Mouse (Mus musculus): Measurements from ENCODE around the gene Mrpl21.

Gene Mrpl21

DNA sequence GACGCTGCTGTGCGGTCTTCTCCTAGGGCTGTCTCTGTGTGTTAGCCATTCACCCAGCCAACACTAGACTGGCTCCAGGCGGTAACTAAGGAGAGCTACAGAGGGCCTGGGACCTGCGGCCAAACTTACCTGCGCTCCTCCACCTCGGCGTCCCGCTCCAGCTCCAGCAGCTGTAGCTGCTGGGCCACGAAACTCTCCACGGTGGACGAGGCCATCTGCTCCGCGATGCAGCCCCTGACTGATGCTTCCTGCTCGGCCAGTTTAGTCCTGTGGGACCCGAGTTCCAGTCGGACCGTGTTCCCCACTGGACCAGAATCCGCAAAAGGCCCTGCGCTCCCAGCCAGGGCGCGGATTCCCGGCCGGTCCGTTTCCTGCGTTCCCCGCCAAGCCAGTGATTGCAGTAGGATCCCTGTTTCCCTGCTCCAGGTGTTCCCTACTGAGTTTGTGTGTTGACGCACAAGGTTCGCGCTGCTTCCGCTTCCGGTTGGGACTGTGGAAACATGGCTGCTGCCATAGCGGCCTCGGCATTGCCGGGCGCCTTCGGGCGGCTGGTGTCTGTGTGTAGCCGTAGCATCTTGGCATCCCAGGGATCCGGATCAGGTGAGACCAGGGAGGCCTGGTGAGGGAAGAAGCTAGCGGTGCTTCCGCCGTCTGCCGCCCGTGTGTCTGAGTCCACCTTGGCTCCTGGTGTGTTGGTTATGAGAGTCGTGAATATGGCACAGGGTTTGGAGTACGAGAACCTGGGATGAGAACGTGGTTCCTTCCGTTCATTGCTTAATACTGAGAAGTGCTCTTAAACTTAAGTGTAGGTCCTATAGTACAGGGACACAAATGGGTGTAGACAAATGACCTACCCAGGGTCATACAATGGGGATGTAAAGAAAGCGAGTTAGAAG lies at the start of gene Mrpl21, which contains the start of gene Ighmbp2:
Gene Mrpl21 (plus strand): TSS at position 330 of the 896 bp plus-strand sequence.
Gene Ighmbp2 (minus strand): TSS at position 446 of the 896 bp plus-strand sequence.
- peak; percentile 83 for DNase-seq (ENCODE audit: low spot score)

DNA sequence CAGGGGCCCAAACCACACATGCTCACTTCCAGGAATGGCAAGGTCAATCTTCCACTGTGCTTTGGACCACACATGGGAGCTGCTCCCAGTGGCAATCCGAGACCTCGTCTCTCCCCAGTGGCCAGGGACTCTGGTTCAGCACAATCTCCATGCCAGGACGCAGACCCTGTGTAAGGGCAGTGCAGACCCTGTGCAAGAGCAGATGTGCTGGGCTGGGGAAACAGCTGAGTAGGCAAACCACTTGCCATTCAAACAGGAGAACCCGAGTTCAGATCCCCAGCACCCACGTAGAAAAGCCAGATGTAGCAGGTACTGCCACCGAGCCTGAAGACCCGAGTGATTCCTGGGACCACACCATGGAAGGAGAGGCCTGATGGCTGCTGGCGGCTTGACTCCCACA lies 22.7 kb upstream of the Mrpl21 start:
- no peak for DNase-seq (ENCODE audit: low spot score)

DNA sequence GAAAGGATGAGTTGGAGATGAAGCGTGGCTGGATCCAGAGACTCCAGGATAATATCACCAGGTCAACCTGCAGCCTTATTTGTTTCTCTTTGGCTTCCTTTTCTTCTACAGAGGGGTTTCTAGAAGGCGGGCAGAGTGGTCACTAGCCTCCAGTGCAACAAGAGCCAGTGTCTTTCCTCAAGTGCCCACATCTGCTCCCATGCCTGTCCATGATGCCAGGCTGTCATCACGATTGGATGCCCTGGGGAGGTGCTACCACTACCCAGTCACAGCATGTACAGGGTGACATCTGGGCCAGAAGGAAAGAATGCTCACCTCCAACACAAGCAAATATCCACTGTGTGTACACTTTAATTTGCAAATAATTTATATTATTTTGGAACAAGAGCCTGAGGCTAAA lies 22.1 kb upstream of the Mrpl21 start:
- DNase-seq (ENCODE audit: low spot score), result no peak

DNA sequence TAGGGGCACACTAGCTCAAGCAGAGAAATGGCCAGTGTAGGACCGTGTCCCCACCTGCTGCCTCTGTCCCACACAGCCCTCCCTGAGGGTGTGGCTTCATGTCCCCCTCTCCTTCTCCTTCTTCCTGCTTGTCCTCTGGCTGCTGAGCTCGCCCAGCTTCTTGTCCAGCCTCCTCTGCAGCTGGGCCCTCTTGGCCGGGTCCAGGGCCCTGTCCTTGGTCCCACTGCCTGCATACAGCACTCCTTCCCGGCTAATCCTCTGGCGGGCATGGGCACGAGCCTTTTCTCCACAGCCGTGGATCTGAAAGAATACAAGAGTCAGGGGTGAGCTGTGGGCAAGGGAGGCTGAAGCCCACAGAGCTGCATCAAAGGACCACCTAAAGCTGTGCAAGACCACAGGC lies 21.4 kb upstream of the Mrpl21 start:
- no peak for DNase-seq (ENCODE audit: low spot score)

DNA sequence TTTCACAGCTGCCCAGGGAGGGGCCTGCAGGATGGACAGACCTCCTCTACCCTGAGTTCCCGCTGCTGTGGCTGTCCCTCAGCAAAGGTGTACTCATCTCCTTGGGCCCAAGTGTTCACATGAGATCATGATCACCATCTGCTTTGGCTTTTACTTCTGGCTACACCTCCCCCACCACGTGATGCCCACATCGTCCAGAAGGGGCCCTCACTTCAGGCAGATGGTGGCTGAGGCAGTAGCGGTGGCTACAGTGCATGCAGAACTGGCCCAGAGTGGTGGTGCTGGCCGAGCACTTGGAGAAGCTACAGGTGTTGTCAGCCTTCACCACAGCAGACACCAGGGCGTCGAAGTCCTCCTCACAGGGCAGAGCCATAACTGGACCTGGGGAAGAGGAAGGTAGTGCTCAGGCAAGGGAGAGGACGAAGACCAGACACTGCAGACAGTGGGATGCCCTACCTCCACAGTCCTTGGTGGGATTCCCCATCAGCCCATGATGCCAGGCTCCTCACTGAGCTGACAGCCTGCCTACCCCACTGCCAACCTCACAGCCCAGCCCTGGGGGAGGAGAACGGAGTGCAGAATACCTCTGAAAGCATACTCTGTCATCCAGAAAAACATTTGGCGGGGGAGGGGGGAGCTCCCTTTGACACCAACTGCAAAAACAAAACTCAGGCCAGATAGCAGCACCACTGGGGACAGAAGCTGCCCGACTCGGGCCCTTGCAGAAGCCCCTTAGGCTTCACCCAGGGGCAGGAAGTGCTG lies 20.8 kb upstream of the Mrpl21 start:
- DNase-seq (ENCODE audit: low spot score), result no peak

DNA sequence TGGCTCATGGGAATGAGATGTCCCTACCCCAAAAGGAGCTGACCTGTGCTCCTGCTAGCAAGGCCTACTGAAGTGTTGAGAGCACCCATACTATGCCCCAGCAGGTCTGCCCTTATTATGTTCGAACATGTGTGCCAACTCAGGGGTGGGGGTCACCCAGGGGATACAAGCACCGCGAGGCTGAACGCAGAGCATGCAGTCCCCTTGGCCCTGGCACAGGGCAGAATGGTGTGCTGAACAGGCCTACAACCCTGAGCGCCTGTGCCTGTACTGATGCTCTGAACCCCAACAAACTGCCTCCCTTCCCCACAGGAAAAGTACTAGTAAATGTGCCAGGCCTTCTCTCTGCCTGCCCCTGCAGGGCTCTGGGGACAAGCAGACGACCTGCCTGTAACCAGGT lies 18.4 kb upstream of the Mrpl21 start:
- no peak for DNase-seq (ENCODE audit: low spot score)

DNA sequence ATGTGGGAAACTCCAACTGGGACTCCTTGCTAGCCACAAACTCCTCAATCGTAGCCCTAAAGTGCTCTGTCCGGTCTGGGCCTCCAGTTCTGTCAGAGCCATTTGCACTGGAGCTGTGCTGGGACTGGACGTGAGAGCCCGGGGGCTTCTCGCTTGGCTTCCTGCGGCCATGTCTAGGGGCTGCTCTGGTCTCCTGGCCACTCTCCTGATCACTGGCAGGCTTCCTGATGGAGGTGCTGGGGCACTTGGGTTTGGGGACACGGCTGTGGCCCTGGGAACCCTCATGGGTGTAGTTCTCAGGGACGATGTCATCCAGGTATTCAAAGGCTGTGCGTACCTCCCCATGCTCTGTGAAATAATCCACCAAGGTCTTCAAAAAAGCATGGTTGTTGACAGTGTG lies 17.5 kb upstream of the Mrpl21 start:
- no peak for DNase-seq (ENCODE audit: low spot score)

DNA sequence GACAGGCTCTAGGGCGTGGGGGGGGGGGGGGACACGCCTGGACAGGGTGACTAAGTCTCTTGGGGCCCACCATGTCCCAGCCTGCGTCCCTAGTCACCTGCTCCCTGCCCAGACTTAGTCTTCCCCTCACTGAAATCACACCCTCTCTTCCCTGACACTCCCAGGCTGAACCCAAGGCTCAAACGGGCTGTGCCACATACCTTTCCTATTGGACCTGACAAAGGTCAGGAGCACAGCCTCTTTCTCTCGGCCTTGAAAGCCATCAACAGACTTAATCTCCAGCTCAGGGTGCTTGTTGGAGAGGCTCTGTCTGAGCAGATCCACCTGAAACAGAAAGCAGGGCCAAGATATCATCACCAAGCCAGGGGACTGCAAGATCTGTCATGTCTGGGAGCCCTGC lies 16.6 kb upstream of the Mrpl21 start:
- no peak for DNase-seq (ENCODE audit: low spot score)

DNA sequence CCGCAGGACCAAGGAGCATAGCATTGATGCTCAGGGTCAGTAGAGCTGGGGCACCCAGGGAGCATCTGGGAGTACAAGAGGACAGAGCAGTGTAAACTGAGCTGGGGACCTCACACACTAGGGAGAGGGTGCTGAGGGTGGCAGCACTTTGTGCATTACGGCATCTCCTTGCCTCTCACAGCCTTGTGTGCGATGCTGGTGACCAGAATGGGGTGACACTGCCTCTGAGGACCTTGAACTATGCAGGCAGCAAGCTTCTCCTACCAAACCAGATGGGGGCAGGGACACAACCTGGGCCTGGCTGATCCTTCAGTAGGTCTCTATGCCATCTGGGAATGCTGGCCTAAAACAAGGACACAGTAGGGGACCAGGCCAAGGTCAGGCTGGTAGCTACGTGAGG lies 16.0 kb upstream of the Mrpl21 start:
- no peak for DNase-seq (ENCODE audit: low spot score)

DNA sequence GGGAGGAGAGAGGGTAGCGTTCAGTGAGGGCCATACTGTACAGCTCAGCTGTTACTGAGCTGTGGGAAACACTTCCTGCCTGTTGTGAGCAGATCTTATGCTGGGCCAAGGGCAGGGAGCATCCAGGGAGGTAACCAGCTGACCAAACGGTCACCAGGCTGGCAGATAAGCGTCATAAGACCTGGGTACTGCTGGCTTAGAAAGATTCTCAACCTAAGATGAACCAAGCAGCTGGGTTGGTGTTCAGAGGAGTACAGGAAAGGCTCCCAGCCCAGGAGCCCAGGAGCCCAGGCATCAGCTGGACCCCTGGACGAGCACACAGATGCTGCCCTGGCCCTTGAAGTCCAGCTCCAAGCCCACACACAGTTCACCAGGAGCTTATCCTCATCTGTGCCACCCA lies 15.4 kb upstream of the Mrpl21 start:
- DNase-seq (ENCODE audit: low spot score), result no peak

DNA sequence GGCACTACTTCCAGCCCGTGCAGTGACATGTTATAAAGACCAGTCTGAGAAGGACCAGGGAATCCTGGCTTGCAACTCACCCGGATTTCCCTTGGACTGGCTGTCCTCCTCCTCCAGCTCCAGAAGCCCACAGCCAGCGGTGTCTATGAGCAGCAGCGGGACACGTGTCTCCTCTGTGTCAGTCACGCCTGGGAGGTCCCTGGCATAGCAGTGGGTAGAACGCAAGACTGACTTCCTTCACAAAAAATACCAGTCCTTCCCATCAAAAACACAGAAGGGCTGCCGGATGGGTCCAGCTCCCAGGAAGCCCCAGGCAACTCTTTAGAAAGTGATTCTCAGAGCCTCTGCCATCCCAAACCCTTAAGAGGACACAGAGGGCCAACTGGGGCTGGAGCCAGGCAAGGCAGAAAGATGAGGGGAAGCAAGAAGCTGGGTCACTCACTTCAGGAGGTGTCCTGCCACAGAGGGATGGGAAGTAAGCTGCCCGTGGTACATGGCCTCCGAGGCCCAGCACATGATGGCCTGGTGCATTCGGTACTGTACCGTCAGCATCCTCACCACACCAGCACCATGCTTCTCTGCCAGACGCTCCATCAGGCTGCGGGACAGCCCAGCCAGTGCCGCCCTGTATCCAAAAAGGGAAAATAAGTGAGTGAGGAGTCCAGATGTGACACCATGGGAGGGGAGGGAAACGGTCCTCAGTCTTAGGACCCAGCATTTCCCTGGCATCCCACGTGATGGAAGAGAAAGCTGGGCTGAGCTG lies 14.3 kb upstream of the Mrpl21 start:
- no peak for DNase-seq (ENCODE audit: low spot score)

DNA sequence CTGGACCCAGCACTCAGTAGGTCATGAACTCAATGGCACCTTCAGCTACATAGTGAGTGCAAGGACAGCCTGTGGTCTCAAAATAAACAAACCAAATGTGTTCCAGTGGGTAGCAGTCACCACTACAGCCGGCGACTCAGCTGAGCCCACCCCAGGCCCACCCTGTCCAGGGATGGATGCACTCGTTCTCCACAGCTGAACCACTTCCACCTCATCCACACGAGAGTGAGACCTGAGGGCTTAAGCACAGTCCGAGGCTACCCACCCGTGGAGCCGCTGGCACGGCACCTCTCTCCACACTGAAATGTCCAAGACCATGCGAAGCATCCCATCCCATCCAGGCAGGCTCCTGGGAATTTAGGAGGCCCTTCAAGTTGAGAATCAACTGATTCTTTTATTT lies 13.4 kb upstream of the Mrpl21 start:
- no peak for DNase-seq (ENCODE audit: low spot score)

DNA sequence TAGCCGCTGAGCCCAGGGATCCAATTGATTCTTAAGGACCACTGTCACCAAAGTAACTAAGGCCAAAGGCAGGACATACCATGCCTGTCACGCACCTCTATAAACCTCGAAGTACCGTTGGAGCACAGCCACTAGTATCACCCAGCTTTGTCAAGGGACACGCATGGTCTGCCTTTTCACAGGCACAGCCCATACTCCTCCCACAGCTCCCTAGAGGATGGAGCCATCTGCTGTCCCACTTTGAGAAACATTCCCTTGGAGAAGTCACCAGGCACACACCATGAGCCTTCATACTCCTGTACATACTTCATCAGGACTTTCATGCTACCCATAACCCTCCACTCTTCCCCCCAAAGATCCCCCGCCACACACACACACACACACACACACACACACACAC lies 12.9 kb upstream of the Mrpl21 start:
- DNase-seq (ENCODE audit: low spot score), result no peak

DNA sequence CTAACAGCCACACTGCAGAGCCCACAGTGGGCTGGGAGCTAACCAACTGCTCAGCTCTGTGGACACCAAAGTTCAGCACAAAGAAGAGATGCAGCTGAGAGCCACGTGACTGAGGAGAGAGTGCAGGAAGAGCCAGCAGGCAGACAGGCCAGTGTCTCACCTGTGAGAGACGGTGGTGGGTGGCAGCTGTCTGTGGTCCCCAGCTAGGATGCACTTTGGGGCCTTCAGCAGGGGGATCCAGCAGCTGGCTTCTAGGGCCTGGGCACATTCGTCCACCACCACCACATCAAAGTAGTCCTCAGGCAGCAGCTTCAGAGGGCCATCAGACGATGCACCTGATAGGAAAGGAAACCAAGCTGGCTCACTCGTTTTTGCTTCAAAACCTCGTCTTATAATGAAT lies 11.3 kb upstream of the Mrpl21 start:
- DNase-seq (ENCODE audit: low spot score), result no peak

DNA sequence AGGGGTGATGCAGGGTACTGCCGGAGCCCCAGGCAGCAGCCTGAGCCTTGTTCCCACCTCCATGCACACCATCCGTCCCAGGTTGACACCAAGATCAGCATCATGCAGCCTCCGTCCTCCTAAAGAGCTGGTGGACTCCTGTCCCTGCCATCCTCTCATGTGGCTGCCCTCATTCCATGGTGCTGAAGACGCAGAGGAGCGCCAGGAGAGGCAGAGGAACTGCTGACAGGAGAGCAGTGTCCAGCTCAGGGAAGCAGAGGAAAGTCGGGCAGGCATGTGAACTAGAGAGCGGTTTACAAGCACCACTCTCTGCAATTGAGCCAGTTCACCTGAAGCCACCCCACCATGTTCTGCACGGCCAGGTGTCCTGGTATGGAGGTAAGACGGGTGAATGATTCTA lies 9.4 kb upstream of the Mrpl21 start:
- no peak for DNase-seq (ENCODE audit: low spot score)

DNA sequence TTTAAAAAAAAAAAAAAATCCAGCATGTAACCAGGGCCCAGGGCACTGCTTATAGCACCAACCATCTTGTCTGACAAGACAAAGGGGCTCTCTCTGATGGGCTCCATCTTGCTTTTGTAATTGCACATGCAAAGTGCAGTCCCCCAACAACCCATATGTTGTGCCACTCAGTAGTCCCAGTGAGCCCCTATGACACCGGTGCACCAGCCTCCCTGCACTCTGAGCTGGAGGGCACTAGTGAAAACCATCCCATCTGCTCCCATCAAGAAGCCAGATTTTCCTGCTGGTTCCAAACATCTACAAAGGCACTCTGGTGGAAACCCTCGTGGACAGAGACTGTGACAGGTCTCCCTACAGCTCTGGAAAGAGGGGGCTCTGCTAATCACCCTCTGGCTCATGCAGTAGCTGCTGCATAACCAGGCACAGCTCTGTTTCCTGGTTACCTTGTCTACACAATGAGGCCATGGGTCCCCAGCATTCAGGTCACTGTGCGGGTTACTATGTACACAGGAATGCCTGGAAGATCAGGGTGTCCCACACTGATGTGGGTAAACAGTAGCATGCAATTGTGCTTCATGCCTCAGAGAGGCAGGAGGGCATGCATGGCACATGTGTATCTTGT lies 6.8 kb upstream of the Mrpl21 start:
- no peak for DNase-seq (ENCODE audit: low spot score)

DNA sequence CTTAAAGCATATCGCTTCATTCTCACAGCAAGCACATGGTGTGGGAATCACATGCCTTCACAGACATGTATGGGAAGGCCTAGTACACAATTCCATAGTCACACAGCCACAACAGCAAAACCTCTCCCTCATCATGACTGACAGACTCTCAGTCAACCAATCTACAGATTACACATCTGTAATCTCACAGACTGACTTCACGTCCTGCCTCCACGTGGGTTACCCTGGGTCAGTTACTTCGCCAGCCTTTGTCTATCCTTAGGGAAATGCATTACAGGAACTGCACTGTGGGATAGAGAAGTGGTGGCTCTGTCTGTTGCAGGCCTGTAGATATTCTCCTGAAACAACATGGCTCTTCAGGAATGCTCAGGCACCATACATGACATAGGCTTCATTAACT lies 815 bp upstream of the Mrpl21 start:
- DNase-seq (ENCODE audit: low spot score), result no peak

DNA sequence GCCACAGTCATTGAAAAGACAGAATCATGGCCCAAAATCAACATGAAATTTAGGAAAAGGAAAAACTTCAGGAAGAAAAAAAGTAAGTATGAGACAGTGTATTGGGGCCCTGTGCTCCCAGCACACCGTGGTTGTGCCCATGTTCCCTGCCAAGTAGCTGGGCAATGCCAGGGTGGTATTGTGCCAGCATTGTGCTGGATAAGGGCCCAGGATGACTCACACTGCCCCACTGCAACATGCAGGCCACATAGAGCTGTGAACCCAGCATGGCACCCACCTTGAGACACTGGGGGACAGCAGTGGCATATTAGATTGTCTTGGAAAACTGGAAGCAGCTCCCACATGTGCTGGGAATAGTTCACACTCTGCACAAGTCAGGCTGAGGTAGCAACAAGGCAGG lies 6.3 kb downstream of the Mrpl21 start:
- no peak for DNase-seq (ENCODE audit: low spot score)

DNA sequence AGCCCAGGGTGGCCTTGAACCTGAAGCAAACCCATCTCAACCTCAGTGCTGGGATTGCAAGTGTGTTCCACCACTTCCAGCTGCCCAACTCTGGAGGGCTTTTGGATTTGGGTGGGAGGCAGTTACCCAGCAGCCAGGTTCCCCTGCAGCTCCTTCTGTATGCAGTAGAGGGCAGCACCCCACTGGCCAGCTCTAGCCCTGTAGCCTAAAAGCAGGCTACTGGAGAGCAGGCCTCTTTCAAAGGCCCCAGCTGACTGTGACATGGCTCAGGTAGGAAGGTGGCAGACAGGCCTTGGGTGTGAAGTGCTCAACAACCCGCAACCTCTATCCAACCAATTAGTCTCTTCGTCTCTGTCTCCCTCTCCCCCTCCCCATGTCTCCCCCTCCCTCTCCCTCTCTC lies 9.3 kb downstream of the Mrpl21 start:
- peak; percentile 46 for DNase-seq (ENCODE audit: low spot score)

DNA sequence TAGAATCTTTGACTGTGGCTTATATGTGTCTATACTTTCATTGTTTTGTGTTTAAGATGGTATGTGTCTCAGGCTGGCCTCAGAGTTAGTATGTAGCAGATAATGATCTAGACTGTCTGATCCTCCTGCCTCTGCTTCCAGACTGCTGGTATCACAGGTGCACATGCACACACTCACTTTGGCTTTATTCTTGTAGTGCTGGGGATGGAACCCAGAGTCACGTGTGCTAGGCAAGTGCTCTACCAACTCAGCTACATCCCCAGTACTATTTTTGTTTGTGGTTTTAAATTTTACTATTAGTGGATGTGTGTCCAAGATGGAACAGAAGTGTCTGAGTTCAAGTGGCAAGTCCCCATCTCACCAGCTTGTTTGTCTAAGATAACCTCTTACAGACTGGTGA lies 10.3 kb downstream of the Mrpl21 start:
- DNase-seq (ENCODE audit: low spot score), result no peak

DNA sequence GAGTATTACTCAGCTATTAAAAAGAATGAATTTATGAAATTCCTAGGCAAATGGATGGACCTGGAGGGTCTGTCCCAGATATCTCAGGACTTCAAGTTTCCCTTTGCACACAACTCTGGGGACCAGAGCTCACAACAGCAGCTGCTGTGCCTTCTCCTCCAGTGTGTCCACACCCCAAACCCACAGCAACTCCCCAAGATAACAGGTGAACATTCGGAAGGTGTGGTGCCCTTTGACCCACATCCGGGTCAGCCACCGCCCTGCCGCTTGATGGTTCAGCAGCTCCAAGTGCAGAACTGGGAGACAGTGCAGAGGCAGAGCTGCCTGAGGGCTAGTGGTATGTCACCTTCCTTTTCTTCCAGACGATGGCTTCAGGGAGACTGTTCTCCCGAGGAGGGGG lies 12.5 kb downstream of the Mrpl21 start:
- no peak for DNase-seq (ENCODE audit: low spot score)

DNA sequence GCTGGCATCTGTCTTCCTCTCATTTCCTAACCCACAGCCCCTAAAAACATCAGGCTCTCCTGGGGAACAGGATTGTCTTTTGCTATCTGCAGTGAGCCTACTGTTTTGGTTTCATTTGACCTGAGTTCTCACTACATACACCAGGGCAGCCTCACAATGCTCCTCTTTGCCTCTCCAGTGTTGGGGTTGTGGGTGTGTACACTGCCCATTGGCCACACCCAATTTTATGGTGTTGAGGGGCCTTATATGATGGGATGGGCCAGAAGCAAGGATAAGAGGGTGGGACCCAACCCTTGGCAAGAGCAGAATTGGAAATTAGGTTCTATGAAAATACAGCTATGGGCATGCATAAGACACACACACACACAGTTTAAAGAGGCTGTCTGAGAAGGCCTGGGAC lies 14.3 kb downstream of the Mrpl21 start:
- no peak for DNase-seq (ENCODE audit: low spot score)
